Mouse (Mus musculus) thymus, postnatal 25 days (tissue): ENCODE results near the gene Olfr1301.

Experiments
- DNase-seq: peaks from one replicate; pipeline ENCODE4 v3.0.0; 2022

Gene Olfr1301

GRCm38 (mm10) chr2:111750706-111751105 lies at the start of gene Olfr1301:
Gene Olfr1301, plus strand, starts transcription at chr2:111751006.
- DNase-seq = no peak

DNA sequence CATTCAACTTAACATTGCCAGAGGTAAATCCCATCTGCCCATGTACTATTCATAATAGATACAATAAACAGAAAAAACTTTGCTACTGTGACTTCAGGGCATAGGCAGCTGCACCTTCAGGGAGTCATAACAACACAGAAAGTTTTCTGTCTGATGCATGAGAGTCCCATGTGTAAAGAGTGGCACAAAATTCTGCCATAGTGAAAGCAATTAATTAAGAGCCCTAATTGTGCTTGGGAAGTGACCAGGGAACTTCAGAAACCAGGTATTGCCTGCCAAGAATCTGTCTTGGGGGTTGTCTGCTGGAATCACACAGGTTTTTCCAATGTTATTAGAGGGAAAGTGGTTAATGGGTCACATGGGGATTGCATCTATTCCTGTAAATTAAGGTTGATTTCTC lies 24.1 kb upstream of the Olfr1301 start:
- DNase-seq = no peak

DNA sequence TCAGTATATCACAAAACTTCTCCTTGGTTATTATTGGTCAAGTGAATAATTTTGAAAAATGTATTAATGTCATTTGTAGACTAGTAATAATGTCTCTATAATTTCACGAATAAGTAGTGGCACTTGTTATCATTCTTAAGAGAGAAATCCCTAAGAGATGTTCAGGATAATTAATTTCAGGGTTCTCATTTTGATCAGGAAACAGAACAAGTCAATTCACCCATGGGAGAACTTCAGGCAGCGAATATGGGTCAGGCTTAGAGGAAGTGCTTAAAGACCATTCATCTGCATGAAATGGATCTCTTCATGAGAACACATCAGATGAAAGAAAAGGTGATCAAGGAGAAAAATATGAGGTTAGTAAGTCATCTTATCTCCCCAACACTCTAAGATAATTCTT lies 26.3 kb downstream of the Olfr1301 start, which contains the start of gene Olfr1302:
Gene Olfr1302, plus strand, starts transcription at position 301 of the 400 bp plus-strand sequence.
- DNase-seq = no peak
